Mouse (Mus musculus) forebrain, postnatal 0 days (tissue): ENCODE data around the gene Rhox12. TPM values are rescaled to one million over a fixed set of nuclear protein-coding genes. Genes with fewer than 3 reads are reported as not detected.

ENCODE experiments used
- ATAC-seq: fragments of 200-750 bp; cut with Nextera tagmentation; 2 replicates; pipeline ENCODE4 v1.8.0; 2017; ENCODE audit warnings: mild to moderate bottlenecking, moderate library complexity
- DNase-seq: peaks from one replicate; pipeline ENCODE4 v3.0.0-alpha.2; 2015
- H3K27ac ChIP-seq: fragments of 300-500 bp; sonication (generic); 2 replicates; pipeline ENCODE4 v1.5.1; 2014; ENCODE audit warnings: low read depth, mild to moderate bottlenecking, antibody characterized with exemption, low read length, moderate library complexity, mixed read lengths
- H3K27me3 ChIP-seq: fragments of 300-500 bp; sonication (generic); 2 replicates; pipeline ENCODE4 v1.6.1; 2014; ENCODE audit warnings: mild to moderate bottlenecking, low read length, mixed read lengths; ENCODE audit not compliant: insufficient read depth
- H3K36me3 ChIP-seq: fragments of 300-500 bp; sonication (generic); 2 replicates; pipeline ENCODE4 v1.6.1; 2014; ENCODE audit warnings: mild to moderate bottlenecking, moderate library complexity; ENCODE audit not compliant: insufficient read depth
- H3K4me1 ChIP-seq: fragments of 300-500 bp; sonication (generic); 2 replicates; pipeline ENCODE4 v1.6.1; 2014; ENCODE audit warnings: antibody characterized with exemption; ENCODE audit not compliant: insufficient read depth
- H3K4me2 ChIP-seq: fragments of 300-500 bp; sonication (generic); 2 replicates; pipeline ENCODE4 v1.6.1; 2014; ENCODE audit warnings: low read depth, mild to moderate bottlenecking, moderate library complexity
- H3K4me3 ChIP-seq: fragments of 300-500 bp; sonication (generic); 2 replicates; pipeline ENCODE4 v1.5.1; 2014; ENCODE audit warnings: low read depth, low read length, mixed read lengths
- H3K9ac ChIP-seq: fragments of 300-500 bp; sonication (generic); 2 replicates; pipeline ENCODE4 v1.6.1; 2014; ENCODE audit warnings: mild to moderate bottlenecking
- H3K9me3 ChIP-seq: fragments of 300-500 bp; sonication (generic); 2 replicates; pipeline ENCODE4 v1.6.1; 2016; ENCODE audit warnings: low read length
- CTCF ChIP-seq: sonication (generic); IDR thresholded peaks from 2 replicates; pipeline ENCODE4 v1.5.1; 2016; ENCODE audit warnings: antibody characterized with exemption, control low read depth, low read depth
- WGBS: fragments of 180-500 bp; shearing (Covaris S2); extraction: QIAGEN DNeasy Blood & Tissue Kit; methylation state at CpG from one replicate; pipeline ENCODE4 v1.1.7; 2014; 5-methylcytosine and 5-hydroxymethylcytosine counted together
- polyA plus RNA-seq: library from polyadenylated mRNA; unstranded; fragments of >200 nt; fragmentation: Nextera tagmentation; extraction: Ambion mirVana; gene quantifications from 2 replicates; pipeline ENCODE4 v1.2.1, GENCODE M21; 2015
- total RNA-seq: library from RNA; depleted of rRNA; stranded (reverse); fragments of >200 nt; gene quantifications from 2 replicates; pipeline ENCODE4 v1.2.3, GENCODE M21; 2014; rRNA removed

Rhox12 gene
- total RNA-seq (not detected in 2 replicates), polyA plus RNA-seq (not detected in 2 replicates)

DNA sequence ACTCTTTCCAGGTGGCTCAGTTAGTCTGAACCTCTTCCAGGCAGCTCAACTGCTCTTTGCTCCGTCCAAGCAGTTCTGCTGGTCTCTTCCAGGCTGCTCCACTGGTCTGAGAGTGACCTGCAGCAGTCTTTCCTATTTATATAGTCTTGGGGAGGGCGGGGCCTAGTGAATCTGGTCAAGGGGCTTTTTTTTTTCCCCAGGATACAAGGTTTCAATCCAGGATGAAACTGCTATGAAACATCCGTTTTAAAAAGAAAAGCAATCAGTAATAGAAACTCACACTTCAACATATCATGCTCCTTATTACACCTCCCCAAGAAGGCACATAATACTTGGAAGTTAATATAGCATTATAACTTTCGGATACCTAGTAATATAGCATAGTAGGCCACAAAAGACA is at the start of gene Rhox12:
Gene Rhox12 (minus strand): TSS at position 101 of the 400 bp plus-strand sequence.
- no peak within 1 kb of the TSS for H3K4me2 ChIP-seq
- H3K36me3 ChIP-seq = no peaks in the 10 kb centered on the region
- no peak within 1 kb of the TSS for H3K27ac ChIP-seq
- DNase-seq (no peak), ATAC-seq (no peak)
- H3K4me1 ChIP-seq = no peaks in the 10 kb centered on the region
- no peak for TF ChIP-seq CTCF
- WGBS = 83% methylated on average over 4 of the region's 4 CpGs
- no peak within 1 kb of the TSS for H3K9ac ChIP-seq
- no peak within 1 kb of the TSS for H3K4me3 ChIP-seq
- H3K27me3 ChIP-seq = no peaks in the 10 kb centered on the region
- H3K9me3 ChIP-seq = no peaks in the 10 kb centered on the region

- no peaks in the 10 kb centered on the region for H3K36me3 ChIP-seq
- no peak for ATAC-seq
- no peak overlapping the region for H3K27ac ChIP-seq
- H3K9me3 ChIP-seq = no peaks in the 10 kb centered on the region
- peak; percentile 32 for TF ChIP-seq CTCF
- no peaks in the 10 kb centered on the region for H3K4me1 ChIP-seq
- no peak overlapping the region for H3K4me2 ChIP-seq
- no peak overlapping the region for H3K9ac ChIP-seq
- 82% methylated on average over 1 of the region's 1 CpGs for WGBS
- no peaks in the 10 kb centered on the region for H3K27me3 ChIP-seq
- no peak for DNase-seq
- no peak overlapping the region for H3K4me3 ChIP-seq
Measured at GRCm38 (mm10) chrX:38159097-38159496, 48.4 kb upstream of the Rhox12 start.

- H3K9me3 ChIP-seq = no peaks in the 10 kb centered on the region
- no peaks in the 10 kb centered on the region for H3K36me3 ChIP-seq
- no peak overlapping the region for H3K4me3 ChIP-seq
- no peak overlapping the region for H3K9ac ChIP-seq
- no peak for ATAC-seq
- no peak for DNase-seq
- no peaks in the 10 kb centered on the region for H3K27me3 ChIP-seq
- WGBS = 90% methylated on average over 34 of the region's 34 CpGs
- H3K4me2 ChIP-seq = no peak overlapping the region
- H3K27ac ChIP-seq = no peak overlapping the region
- no peaks in the 10 kb centered on the region for H3K4me1 ChIP-seq
- TF ChIP-seq CTCF = no peak
Measured at GRCm38 (mm10) chrX:38121478-38121877, 10.8 kb upstream of the Rhox12 start.

DNA sequence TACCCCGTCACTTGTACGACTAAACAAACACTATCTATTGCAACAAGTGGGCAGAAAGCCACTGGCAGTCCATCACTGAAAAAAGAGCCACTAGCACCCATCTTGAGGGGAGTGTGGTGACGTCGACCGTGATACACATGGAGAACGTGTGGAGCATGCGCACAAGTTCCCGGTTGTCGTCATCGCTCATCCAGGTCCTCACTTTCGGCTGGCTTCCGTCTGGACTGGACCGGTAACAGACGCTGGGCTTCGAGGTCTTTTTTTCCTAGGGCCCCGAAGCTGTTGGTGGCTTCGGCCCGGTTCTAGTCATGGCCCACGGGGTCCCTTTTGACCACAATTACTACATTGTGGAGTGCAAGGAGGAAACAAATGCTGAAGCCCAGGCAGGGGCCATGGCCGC is 10.3 kb upstream of the Rhox12 start, which contains the start of gene Rhox13:
Gene Rhox13 (plus strand): TSS at position 238 of the 400 bp plus-strand sequence.
- H3K9ac ChIP-seq = no peak within 1 kb of the TSS
- WGBS = 94% methylated on average over 20 of the region's 20 CpGs

GRCm38 (mm10) chrX:38085041-38085440 is 25.7 kb downstream of the Rhox12 start, which contains the start of gene Rhox11:
TSS of gene Rhox11 (minus strand) at chrX:38085141.
- DNase-seq (no peak), ATAC-seq (no peak)
- Histone ChIP-seq H3K27ac (no peak within 1 kb of the TSS), H3K4me2 (no peak within 1 kb of the TSS), H3K36me3 (no peaks in the 10 kb centered on the region), H3K27me3 (no peaks in the 10 kb centered on the region), H3K4me1 (no peaks in the 10 kb centered on the region), H3K9ac (no peak within 1 kb of the TSS), H3K9me3 (no peaks in the 10 kb centered on the region), H3K4me3 (no peak within 1 kb of the TSS)
- WGBS = 87% methylated on average over 9 of the region's 9 CpGs
- no peak for TF ChIP-seq CTCF

More for the DNA sequence above, 10.3 kb upstream of the Rhox12 start, which contains the start of gene Rhox13:
- no peaks in the 10 kb centered on the region for H3K4me1 ChIP-seq
- no peak within 1 kb of the TSS for H3K4me2 ChIP-seq
- H3K4me3 ChIP-seq = no peak within 1 kb of the TSS
- no peaks in the 10 kb centered on the region for H3K27me3 ChIP-seq
- no peaks in the 10 kb centered on the region for H3K36me3 ChIP-seq
- no peak for DNase-seq
- no peak for ATAC-seq
- no peak within 1 kb of the TSS for H3K27ac ChIP-seq
- no peaks in the 10 kb centered on the region for H3K9me3 ChIP-seq
- TF ChIP-seq CTCF = no peak

GRCm38 (mm10) chrX:38084226-38084625 is 26.5 kb downstream of the Rhox12 start:
- H3K9me3 ChIP-seq = no peaks in the 10 kb centered on the region
- H3K4me2 ChIP-seq = no peak overlapping the region
- H3K4me1 ChIP-seq = no peaks in the 10 kb centered on the region
- no peak overlapping the region for H3K27ac ChIP-seq
- no peaks in the 10 kb centered on the region for H3K27me3 ChIP-seq
- H3K9ac ChIP-seq = no peak overlapping the region
- DNase-seq (peak; percentile 55), ATAC-seq (peak; percentile 62)
- H3K4me3 ChIP-seq = no peak overlapping the region
- no peaks in the 10 kb centered on the region for H3K36me3 ChIP-seq
- WGBS = 24% methylated on average over 12 of the region's 12 CpGs
- peak; percentile 73 for TF ChIP-seq CTCF

GRCm38 (mm10) chrX:38066175-38066574 is 44.5 kb downstream of the Rhox12 start, which contains the start of gene Rhox10:
TSS of gene Rhox10 (plus strand) at chrX:38066475.
- ATAC-seq (no peak), DNase-seq (no peak)
- Histone ChIP-seq H3K27me3 (no peaks in the 10 kb centered on the region), H3K4me3 (no peak within 1 kb of the TSS), H3K4me1 (no peaks in the 10 kb centered on the region), H3K9me3 (no peaks in the 10 kb centered on the region), H3K9ac (no peak within 1 kb of the TSS), H3K27ac (no peak within 1 kb of the TSS), H3K36me3 (no peaks in the 10 kb centered on the region), H3K4me2 (no peak within 1 kb of the TSS)
- TF ChIP-seq CTCF = no peak
- WGBS = 87% methylated on average over 11 of the region's 11 CpGs

GRCm38 (mm10) chrX:38061544-38061943 is 49.2 kb downstream of the Rhox12 start:
- WGBS = 4% methylated on average over 1 of the region's 1 CpGs
- DNase-seq (peak; percentile 12), ATAC-seq (no peak)
- no peaks in the 10 kb centered on the region for H3K9me3 ChIP-seq
- no peak overlapping the region for H3K27ac ChIP-seq
- TF ChIP-seq CTCF = peak; percentile 40
- no peak overlapping the region for H3K4me3 ChIP-seq
- H3K4me1 ChIP-seq = no peaks in the 10 kb centered on the region
- no peaks in the 10 kb centered on the region for H3K36me3 ChIP-seq
- no peaks in the 10 kb centered on the region for H3K27me3 ChIP-seq
- H3K9ac ChIP-seq = no peak overlapping the region
- no peak overlapping the region for H3K4me2 ChIP-seq

Other genes starting within 250 kb of the Rhox12 start
- gene Rhox8, start 232.0 kb downstream of the Rhox12 start, total RNA-seq = not detected in 2 replicates
- not detected in 2 replicates for gene Rhox8, start 232.0 kb downstream of the Rhox12 start, polyA plus RNA-seq
- gene Rhox7b, start 213.7 kb downstream of the Rhox12 start, total RNA-seq = not detected in 2 replicates
- not detected in 2 replicates for gene Rhox7b, start 213.7 kb downstream of the Rhox12 start, polyA plus RNA-seq
- gene Rhox9, start 209.1 kb downstream of the Rhox12 start, total RNA-seq = not detected in 2 replicates
- gene Rhox9, start 209.1 kb downstream of the Rhox12 start, polyA plus RNA-seq = not detected in 2 replicates
- not detected in 2 replicates for gene Btg1-ps1, start 92.1 kb downstream of the Rhox12 start, total RNA-seq
- not detected in 2 replicates for gene Btg1-ps1, start 92.1 kb downstream of the Rhox12 start, polyA plus RNA-seq
- gene Btg1-ps2, start 67.8 kb downstream of the Rhox12 start, total RNA-seq = not detected in 2 replicates
- not detected in 2 replicates for gene Btg1-ps2, start 67.8 kb downstream of the Rhox12 start, polyA plus RNA-seq
- not detected in 2 replicates for gene Rhox10, start 44.4 kb downstream of the Rhox12 start, total RNA-seq
- not detected in 2 replicates for gene Rhox10, start 44.4 kb downstream of the Rhox12 start, polyA plus RNA-seq
- not detected in 2 replicates for gene Rhox11, start 25.8 kb downstream of the Rhox12 start, total RNA-seq
- gene Rhox11, start 25.8 kb downstream of the Rhox12 start, polyA plus RNA-seq = not detected in 2 replicates
- not detected in 2 replicates for gene Rhox13, start 10.3 kb upstream of the Rhox12 start, total RNA-seq
- gene Rhox13, start 10.3 kb upstream of the Rhox12 start, polyA plus RNA-seq = not detected in 2 replicates
- gene Zbtb33, start 78.9 kb upstream of the Rhox12 start, total RNA-seq = 32.4 and 37.7 TPM in 2 replicates
- 4.2 and 4.8 TPM in 2 replicates for gene Zbtb33, start 78.9 kb upstream of the Rhox12 start, polyA plus RNA-seq
- 12.1 and 20.7 TPM in 2 replicates for gene Tmem255a, start 141.5 kb upstream of the Rhox12 start, total RNA-seq
- gene Tmem255a, start 141.5 kb upstream of the Rhox12 start, polyA plus RNA-seq = 13.0 and 17.5 TPM in 2 replicates
- gene Atp1b4, start 205.3 kb upstream of the Rhox12 start, total RNA-seq = 0.15 TPM in 1 of 2 replicates, not detected in the other
- not detected in 2 replicates for gene Atp1b4, start 205.3 kb upstream of the Rhox12 start, polyA plus RNA-seq